Mouse (Mus musculus) kidney, postnatal 14 days (tissue): ENCODE results near the gene Kcnj10.

ENCODE experiments used
- DNase-seq: peaks from one replicate; pipeline ENCODE4 v3.0.0; 2022; ENCODE audit warnings: mixed read lengths

Gene Kcnj10

DNA sequence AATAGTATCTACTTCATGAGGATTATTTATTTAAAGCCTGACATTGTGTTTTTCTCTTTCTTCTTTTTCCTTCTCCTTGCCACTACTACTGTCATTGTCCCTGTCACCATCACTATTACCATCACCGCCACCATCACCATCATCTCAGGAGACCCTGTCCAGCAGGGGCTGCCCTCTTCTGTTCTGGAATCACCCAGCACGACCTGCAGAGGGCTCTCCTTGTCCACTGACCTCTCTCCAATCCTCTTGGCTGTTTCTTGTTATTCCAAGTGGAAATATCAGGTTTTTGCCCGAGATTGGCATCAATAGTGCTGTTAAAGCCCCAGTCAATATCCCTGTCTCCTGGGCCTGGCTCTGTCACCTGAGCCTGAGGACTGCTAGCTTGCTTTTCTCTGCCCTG lies 7.5 kb upstream of the Kcnj10 start:
- no peak for DNase-seq

GRCm38 (mm10) chr1:172335804-172336203 lies 5.2 kb upstream of the Kcnj10 start:
- DNase-seq: no peak

- no peak for DNase-seq
Observed at GRCm38 (mm10) chr1:172337411-172338185, 3.4 kb upstream of the Kcnj10 start.

- DNase-seq: no peak
Observed at GRCm38 (mm10) chr1:172341386-172341785, 376 bp downstream of the Kcnj10 start.

DNA sequence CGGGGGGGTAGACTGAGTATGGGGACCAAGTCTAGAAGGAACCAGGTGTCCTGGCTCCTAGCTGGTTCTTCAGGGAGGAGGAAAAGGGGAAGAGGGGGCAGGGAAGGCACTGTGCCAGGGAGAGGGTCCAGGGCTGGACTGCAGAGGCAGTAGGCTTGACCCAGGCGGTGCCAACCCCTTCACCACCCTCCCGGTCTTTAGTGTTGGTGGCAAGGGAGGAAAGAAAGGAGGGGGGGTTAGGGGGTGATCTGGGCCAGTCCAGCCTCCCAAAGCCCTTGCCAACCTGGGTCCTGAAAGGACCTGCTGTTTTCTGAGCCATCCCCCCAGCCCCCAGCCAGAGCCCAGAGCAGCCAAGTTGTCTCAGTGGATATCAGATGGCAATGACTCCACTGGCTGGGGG lies 1.7 kb downstream of the Kcnj10 start:
- DNase-seq: peak; percentile 24

DNA sequence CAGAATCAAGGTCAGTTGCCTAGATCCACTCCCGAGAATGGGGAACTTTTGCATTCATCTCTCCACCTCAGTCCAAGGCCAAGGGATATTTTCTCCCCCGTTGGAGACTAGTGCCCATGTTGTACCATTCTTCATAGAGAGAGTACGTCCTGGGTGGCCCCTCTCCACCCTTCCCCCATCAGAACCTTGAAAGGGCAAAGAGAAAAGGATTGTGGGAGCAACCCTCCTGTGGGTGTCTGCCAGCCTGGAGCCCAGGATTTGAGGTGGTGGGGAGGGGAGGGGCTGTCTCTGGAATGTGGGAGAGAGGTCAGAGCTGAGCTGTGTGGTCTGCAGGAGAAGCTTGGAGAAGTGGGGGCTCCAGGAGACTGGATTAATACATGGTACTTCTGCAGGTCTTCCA lies 2.9 kb downstream of the Kcnj10 start:
- DNase-seq: peak; percentile 30

DNA sequence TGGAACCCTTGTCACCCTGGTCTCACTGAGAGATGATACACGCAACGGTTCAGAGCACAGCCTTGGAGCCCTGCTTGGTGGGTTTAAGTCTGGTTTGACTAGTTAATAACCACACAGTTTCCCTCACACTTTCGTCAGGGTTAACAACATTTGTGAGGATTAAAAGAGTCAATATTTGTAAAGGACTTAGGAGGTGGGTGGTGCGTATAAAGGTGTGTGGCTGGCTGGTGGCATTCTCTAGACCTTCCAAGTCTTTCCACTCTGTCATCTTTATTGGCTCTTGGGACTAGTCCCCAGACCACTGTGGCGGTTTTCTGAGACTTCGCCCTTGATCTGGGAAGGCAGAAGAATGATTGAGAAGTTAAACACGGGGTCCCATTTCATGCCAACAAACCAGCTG lies 3.8 kb downstream of the Kcnj10 start:
- DNase-seq: no peak

GRCm38 (mm10) chr1:172346707-172347106 lies 5.7 kb downstream of the Kcnj10 start:
- peak; percentile 27 for DNase-seq

GRCm38 (mm10) chr1:172347382-172347781 lies 6.4 kb downstream of the Kcnj10 start:
- no peak for DNase-seq

GRCm38 (mm10) chr1:172349504-172349903 lies 8.5 kb downstream of the Kcnj10 start:
- no peak for DNase-seq

DNA sequence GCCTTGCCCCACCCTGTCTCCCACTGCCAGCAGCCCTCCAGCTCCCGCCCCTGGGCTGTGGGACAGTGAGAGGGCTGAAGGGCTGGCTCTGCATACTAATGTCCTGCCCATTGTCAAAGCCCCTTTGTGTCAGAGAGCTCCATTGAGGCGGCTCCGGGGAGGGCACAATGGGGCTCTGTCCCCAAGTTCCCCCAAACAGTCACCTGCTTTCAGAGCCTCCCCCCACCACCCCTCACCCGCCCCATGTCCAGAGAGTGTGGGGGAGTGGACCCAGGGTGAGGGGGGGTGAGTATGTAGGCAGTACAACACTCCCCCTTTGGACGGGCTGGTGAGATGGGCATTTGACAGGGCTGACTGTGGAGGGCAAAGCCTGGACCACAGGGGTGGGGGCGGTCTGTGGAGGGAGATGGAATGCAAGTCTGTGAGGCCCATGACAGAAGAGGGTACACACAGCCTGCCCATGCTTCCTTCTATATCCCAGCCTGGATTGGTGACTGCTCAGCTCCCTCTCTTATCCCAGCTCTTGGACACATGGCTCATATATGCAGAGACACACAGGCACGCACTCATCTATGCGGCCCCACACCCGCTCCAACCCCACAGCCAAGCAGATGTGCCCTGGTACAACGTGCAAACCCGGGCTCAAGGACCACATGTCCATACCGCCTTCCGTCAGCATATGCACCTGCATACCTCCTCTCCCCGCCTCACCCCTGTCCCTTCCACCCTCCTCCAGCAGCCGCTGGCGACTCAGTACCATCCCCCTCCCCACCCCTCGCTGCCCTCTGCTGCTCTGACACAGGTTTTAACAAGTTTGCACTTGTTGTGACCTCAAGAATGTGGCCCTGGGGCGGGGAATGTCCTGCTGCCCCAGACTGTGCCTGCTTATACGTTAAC lies 9.2 kb downstream of the Kcnj10 start:
- DNase-seq: peak; percentile 90

DNA sequence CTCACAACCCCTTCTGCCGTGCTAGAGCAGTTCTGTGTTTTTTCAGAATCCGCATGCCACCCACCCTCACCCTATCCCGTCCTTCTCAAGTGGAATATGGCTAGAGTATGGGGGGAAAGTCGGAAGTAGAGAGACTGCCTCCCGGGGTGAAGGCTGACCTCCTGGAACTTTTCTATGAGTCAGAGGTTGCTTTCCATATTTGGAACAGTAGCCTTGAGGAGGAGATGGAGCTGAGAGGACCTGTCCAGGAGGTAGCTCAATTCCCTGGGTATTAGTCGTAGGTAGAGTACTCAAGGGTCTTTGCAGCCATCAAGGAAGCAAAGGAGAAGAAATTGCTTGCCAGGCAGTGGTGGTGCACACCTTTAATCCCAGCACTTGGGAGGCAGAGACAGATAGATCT lies 11.0 kb downstream of the Kcnj10 start:
- no peak for DNase-seq

GRCm38 (mm10) chr1:172352453-172352852 lies 11.4 kb downstream of the Kcnj10 start:
- DNase-seq: no peak

- no peak for DNase-seq
Observed at GRCm38 (mm10) chr1:172355336-172355735, 14.3 kb downstream of the Kcnj10 start.

DNA sequence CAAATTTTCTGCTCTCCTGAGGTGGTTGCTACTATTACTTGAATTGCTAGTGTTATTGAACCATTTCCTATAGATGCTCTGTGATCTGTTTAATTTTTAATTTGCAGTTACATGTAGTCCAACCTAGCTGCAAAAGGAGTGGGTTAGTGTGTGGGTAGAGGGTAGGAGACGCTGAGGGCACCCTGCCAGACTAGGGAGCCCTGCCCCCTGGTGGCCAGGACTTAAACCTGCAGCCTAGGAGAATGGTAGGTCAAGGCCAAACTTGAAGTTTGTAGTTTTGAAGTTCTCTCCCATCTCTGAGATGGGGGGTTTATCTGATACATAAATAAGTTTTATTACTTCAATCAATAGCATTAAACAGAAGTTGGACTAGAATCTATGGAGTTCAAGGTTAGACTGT lies 16.5 kb downstream of the Kcnj10 start:
- peak; percentile 71 for DNase-seq

DNA sequence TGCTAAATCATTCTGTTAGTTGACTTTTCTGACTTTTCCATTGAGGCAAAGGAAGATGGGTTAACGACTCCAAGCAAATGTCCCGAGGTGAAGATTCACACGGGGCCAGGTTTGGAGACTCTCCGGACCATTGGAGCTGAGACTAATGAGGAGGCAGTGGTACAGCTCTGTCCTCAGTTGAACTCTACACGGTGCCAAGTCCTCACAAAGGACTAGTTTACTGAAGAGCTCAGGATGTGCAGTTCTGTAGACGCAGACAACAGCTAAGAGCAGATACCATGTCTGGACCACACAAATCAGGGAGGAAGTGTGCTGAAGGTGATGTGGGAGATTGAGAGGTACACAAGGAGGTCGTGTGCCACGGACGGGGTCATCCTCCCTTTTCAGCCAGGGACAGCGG lies 17.3 kb downstream of the Kcnj10 start:
- DNase-seq: no peak

DNA sequence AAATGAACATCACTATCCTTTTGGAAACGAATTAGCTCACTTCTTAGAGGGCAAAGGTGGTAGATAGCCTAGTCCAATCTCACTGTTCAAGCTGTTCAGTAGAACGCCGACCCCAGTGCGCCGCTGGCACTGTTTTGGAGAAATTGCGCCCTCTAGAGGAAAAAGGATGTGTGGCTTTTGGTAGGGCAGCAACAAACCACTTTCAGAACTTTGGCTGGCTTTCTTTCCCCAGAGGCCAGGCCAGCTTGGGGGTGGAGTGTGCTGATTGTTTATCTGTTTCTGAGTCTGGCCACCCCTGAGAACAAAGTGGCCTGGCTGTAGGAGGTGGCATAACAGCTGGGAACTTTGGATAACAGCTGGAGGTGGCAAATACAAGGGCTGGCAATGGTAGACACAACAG lies 23.7 kb downstream of the Kcnj10 start:
- peak; percentile 45 for DNase-seq

DNA sequence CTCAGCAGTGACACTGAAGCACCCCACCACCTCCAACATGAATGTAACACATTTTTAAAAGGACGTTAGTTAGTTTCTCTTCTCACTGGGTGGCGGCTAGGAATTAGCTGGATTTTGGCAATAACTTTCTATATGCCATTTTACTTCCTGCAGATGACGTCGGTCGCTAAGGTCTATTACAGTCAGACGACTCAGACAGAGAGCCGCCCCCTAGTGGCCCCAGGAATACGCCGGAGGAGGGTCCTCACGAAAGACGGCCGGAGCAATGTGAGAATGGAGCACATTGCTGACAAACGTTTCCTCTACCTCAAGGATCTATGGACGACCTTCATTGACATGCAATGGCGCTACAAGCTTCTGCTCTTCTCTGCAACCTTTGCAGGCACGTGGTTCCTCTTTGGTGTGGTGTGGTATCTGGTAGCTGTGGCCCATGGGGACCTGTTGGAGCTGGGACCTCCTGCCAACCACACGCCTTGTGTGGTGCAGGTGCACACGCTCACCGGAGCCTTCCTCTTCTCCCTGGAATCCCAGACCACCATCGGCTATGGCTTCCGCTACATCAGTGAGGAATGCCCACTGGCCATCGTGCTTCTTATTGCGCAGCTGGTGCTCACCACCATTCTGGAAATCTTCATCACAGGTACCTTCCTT lies 27.9 kb downstream of the Kcnj10 start:
- DNase-seq: peak; percentile 44

GRCm38 (mm10) chr1:172376198-172376667 lies 35.2 kb downstream of the Kcnj10 start, which contains the start of gene Pigm:
TSS of gene Pigm (plus strand) at chr1:172376546.
- DNase-seq: peak; percentile 99

DNA sequence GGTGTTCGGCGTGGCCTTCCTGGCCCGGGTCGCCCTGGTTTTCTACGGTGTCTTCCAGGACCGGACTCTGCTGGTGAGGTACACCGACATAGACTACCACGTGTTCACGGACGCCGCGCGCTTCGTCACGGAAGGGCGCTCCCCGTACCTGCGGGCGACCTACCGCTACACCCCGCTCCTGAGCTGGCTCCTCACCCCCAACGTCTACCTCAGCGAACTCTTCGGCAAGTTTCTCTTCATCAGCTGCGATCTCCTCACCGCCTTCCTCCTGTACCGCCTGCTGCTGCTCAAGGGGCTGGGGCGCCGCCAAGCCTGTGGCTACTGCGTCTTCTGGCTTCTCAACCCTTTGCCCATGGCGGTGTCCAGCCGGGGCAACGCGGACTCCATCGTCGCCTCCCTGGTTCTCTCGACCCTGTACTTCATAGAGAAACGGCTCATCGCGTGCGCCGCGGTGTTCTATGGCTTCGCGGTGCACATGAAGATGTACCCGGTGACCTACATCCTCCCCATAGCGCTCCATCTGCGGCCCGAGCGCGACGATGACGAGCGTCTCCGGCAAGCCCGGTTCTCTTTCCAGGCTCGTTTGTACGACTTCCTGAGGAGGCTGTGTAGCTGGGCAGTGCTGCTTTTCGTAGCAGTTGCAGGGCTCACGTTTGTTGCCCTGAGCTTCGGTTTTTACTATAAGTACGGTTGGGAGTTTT lies 35.9 kb downstream of the Kcnj10 start:
- DNase-seq: no peak

DNA sequence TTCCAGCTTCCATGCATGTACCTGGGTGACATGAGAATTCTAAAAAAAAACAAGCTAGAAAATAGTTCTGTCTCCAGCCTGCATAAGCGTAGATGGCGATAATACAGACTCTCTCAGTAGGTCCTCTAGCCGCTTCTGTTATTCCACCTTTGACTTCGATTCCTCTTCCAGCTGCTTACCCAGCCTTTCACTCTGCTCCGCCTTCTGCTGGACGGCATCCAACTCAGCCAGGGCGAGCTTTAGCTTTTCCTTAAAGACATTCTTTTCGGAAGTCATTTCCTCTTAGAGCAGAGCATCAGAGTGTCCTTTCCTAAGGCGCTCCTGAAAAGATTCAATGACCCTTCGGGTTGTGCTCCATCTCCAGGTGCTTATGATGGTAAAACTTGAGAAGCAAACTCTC lies 39.1 kb downstream of the Kcnj10 start:
- DNase-seq: peak; percentile 74

GRCm38 (mm10) chr1:172382090-172382489 lies 41.1 kb downstream of the Kcnj10 start:
- no peak for DNase-seq

GRCm38 (mm10) chr1:172387246-172387645 lies 46.2 kb downstream of the Kcnj10 start:
- no peak for DNase-seq
